Mouse (Mus musculus) megakaryocyte-erythroid progenitor cell, adult 5-6 weeks (primary cell): Measurements from ENCODE around the gene Gbp3. TPM values are rescaled to one million over a fixed set of nuclear protein-coding genes. Genes with fewer than 3 reads are reported as not detected.
A peak's percentile ranks its signal among the peaks of the same experiment; 100 is the strongest.
"Not testable (repeated sequence)": the region's sequence is repeated elsewhere in the genome, so short reads cannot be mapped to it uniquely, and the experiment has no call there.

Experiments
- ATAC-seq: replicated peaks from 2 replicates; pipeline ENCODE4 v1.8.0; 2016; ENCODE audit warnings: mild to moderate bottlenecking, inconsistent platforms; ENCODE audit not compliant: severe bottlenecking, poor library complexity, low FRiP score, low TSS enrichment
- total RNA-seq, 2 experiments: library from RNA; stranded (forward) in 1 of 2; stranded (reverse) in 1 of 2; fragments of 200-1000, 215-1000 nt in 1 of 2; fragments of >200 nt in 1 of 2; fragmentation: Nextera tagmentation in 1 of 2; gene quantifications; 2 replicates each; pipeline ENCODE4 v1.2.3; 2014 to 2017

Gene Gbp3
- total RNA-seq (2014; fragmentation: Nextera tagmentation) (1.5 and 4.9 TPM in 2 replicates), total RNA-seq (2017) (4.4 and 9.1 TPM in 2 replicates)

DNA sequence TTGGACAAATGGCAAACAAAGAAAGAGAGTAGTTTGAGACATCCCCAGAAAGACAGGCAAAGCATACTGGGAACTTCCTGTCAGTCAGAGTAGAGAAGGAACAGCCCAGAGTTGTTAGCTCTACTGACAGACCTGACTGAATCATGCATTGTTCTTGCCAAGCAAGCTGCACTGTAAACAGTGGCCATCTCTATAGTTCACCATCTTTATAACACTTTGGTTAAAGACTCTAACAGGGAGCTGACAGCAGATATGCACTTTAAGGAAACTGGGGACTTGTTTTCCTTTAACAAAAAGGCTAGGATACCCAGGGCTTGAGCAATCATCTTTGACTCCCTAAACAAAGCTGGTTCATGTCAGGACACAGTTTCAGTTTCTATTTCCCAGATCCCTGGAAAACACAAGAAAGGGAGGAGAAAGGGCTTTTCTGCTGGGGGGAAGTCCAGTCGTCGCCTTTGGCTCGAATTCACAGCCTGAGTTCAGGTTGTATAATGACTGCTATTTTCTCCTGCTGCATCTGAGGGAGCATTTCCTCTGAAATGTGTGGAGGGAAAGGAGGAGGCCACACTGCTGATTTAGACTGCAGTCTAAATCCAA is at the start of gene Gbp3:
Gene Gbp3 (plus strand): TSS at position 395 of the 597 bp plus-strand sequence.
- ATAC-seq, result no peak

- no peak for ATAC-seq
Measured at GRCm38 (mm10) chr3:142528116-142528515, 31.7 kb upstream of the Gbp3 start.

DNA sequence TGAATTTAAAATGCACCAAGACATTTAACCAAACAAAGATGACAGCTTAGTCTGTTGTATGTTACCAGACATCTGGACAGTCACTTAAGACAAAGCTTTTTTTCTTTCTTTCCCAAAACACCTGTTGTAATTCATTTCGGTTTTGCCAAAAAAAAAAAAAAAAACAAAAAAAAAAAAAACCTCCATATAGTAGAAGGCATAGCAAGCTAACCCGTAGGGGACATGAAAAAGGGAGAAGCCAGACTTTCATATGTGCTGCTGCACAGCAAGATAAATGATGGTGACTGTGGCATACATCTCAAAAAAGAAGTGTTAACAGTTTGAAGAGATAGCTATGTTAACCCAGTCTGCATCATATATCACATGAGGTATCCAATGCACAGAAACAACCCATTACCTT is 30.2 kb upstream of the Gbp3 start:
- peak; percentile 38 for ATAC-seq

GRCm38 (mm10) chr3:142530087-142530953 is 29.5 kb upstream of the Gbp3 start, which contains the start of gene Gbp7:
TSS of gene Gbp7 (plus strand) at chr3:142530342.
- peak; percentile 82 for ATAC-seq

GRCm38 (mm10) chr3:142531595-142531994 is 28.2 kb upstream of the Gbp3 start:
- peak; percentile 71 for ATAC-seq

DNA sequence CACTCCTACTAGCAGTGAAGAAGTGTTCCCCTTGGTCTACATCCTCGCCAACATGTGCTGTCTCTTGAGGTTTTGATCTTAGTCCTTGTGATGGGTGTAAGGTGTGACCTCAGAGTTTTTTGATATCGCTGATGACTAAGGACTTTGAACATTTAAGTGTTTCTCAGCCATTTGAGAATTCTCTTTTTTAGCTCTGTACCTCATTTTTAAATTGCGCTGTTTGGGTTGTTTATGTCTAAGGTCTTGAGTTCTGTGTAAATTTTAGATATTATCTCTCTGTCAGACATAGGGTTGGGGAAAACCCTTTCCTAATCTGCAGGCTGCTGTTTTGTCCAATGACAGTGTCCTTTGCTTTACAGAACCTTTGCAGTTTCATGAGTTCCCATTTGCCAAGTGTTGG is 26.6 kb upstream of the Gbp3 start:
- no peak for ATAC-seq

- no peak for ATAC-seq
Measured at GRCm38 (mm10) chr3:142535667-142536066, 24.2 kb upstream of the Gbp3 start.

DNA sequence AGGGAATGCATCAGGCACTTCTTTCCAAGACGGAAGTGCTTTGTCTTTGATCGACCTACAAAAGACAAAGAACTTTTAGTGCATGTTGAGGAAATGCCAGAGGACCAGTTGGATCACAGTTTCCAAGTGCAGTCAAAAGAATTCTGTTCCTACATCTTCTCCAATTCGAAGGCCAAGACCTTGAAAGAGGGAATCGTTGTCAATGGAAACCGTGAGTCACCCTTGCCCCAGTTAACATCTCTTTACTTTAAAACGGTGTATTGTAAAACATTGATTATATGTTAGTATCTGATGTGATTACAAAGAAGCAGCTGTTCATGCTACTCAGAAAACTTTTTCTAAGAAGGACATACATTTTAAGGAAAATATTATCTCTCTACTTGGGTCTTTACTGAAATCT is 18.4 kb upstream of the Gbp3 start:
- ATAC-seq, result no peak

- not testable (repeated sequence) for ATAC-seq
Measured at GRCm38 (mm10) chr3:142542776-142543175, 17.1 kb upstream of the Gbp3 start.

- ATAC-seq, result peak; percentile 71
Measured at GRCm38 (mm10) chr3:142546690-142547089, 13.1 kb upstream of the Gbp3 start.

DNA sequence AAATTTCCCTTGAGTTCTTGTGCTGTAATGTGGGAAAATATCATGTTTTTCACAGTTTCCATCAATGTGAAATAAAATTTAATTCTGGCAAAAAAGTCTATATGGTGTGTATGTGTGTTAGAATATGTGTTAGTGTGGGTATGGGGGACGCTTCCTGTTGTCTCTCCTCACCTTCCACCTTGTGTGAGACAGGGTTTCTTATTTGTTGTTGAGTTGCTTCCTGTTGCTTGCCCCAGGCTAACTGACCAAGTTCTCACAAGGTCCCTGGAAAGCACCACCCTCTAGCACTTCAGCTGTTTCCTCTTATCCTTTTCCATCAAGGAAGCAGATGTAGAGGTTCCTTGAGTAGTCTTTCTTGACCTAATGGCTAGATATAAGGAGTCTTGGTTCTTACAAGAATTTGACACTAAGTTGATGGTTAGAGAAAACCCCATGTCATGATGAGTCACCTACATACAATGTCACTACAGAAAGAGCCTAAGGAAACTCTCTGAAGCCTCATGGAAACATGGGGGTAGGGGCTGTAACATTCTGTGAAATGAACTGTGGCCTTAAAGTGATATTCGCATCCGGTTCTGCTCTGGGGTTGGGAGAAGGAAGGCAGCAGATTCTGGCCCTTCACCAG is 9.7 kb upstream of the Gbp3 start:
- no peak for ATAC-seq

GRCm38 (mm10) chr3:142554601-142555000 is 5.2 kb upstream of the Gbp3 start:
- ATAC-seq, result no peak

DNA sequence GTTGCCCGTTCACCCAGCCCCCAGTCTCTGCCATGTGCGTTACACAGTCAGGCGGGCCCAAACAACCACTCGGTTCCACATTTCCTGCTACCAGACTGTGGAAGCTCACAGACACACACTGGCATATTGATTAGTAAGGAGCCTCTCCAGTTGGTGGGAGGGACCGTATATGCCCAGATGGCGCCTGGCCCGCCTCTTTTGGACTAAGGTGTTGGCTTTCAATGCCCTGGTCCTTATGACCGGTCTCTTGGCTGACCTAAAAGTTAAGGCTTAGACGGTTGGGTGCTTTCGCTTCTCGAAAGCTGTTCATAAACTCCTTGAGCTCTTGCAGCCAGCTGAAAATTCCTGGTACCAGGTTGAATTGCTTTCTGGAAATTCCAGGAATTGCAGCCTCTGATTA is 4.2 kb upstream of the Gbp3 start:
- no peak for ATAC-seq

GRCm38 (mm10) chr3:142560296-142560948 is 596 bp downstream of the Gbp3 start:
- peak; percentile 98 for ATAC-seq

GRCm38 (mm10) chr3:142561045-142561646 is 1.3 kb downstream of the Gbp3 start:
- ATAC-seq, result no peak; the same call in 1 of the 2 replicates

DNA sequence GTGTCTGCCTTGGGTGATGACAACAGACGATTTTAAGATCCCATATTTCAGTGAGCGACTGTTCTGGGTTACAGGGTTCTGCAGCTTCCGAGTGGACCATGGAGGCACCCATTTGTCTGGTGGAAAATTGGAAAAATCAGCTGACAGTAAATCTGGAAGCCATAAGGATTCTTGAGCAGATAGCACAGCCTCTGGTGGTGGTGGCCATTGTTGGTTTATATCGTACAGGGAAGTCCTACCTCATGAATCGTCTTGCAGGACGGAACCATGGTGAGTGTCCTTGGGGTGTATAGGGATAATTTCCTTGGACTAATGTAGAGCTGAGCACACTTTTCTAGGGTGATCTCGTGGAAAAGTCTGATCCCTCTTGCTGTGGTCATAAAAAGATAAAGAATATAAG is 1.8 kb downstream of the Gbp3 start:
- no peak for ATAC-seq

DNA sequence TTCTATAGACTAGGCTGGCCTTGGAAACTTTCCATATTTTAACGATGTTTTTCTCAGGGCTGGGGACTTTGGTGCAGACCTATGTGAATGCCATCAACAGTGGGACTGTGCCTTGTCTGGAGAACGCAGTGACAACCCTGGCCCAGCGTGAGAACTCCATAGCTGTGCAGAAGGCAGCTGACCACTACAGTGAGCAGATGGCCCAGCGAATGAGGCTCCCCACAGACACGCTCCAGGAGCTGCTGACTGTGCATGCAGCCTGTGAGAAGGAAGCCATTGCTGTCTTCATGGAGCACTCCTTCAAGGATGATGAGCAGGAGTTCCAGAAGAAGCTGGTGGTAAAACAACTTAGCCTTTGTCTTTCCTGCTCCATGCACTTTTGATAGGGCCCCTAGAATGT is 7.7 kb downstream of the Gbp3 start:
- ATAC-seq, result not testable (repeated sequence)

DNA sequence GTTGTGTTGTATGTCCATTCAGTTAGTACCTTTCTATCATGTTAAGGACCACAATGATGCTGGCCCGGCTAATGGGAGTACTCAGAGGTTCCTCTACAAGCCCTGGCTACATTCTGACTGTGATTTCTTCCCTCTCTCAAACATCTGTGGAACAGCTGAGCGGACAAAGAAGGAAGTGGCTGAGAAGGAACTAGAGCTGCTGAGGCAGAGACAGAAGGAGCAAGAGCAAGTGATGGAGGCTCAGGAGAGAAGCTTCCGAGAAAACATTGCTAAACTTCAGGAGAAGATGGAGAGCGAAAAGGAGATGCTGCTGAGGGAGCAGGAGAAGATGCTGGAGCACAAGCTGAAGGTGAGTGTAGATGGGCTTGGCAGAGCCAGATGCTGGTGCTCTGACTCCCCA is 10.9 kb downstream of the Gbp3 start:
- no peak for ATAC-seq

GRCm38 (mm10) chr3:142577108-142577507 is 17.3 kb downstream of the Gbp3 start:
- no peak for ATAC-seq
